Mouse (Mus musculus) neutrophil, adult 5-6 weeks (primary cell): ENCODE results near the gene Sult2a5. TPM values are rescaled to one million over a fixed set of nuclear protein-coding genes. Genes with fewer than 3 reads are reported as not detected.

Experiments used
- ATAC-seq: fragments of 151-379, 151-347 bp; 2 replicates; pipeline ENCODE4 v1.8.0; 2017; ENCODE audit warnings: mild to moderate bottlenecking, moderate TSS enrichment; ENCODE audit not compliant: insufficient number of reproducible peaks, poor library complexity, low FRiP score, severe bottlenecking; ENCODE audit errors: extremely low read depth
- total RNA-seq: library from RNA; stranded (forward); fragments of 200-1000 nt; gene quantifications from 2 replicates; pipeline ENCODE4 v1.2.3, GENCODE M21; 2017

Sult2a5 gene
- total RNA-seq: not detected in 2 replicates

DNA sequence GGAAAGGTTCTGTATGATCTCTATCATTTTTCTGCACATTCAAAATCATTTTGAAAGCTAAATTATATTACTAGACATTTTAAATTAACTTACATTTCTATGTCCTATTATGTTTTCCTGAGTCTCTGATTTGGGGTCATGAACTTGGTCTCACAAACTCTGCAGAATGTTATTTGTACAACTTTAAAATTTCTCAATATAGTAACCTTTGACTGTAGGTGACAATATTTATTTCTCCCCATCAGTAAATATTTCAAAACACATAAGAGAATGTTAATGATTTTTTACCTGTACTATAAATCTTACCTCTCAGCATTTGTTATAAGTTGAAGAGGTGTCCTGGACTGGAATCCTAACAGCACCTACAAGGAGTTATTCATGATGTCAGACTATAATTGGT lies at the start of gene Sult2a5:
Sult2a5 (plus strand) TSS at position 301 of the 400 bp plus-strand sequence.
- no peak for ATAC-seq

Other genes starting within 250 kb of the Sult2a5 start
- gene Cabp5, start 225.8 kb upstream of the Sult2a5 start, total RNA-seq: not detected in 2 replicates
- not detected in 2 replicates for gene Bsph1, start 173.1 kb upstream of the Sult2a5 start, total RNA-seq
- gene Bsph2, start 52.9 kb upstream of the Sult2a5 start, total RNA-seq: not detected in 2 replicates
- not detected in 2 replicates for gene Sult2a2, start 109.5 kb downstream of the Sult2a5 start, total RNA-seq
- gene Sult2a1, start 213.4 kb downstream of the Sult2a5 start, total RNA-seq: not detected in 2 replicates